Mouse (Mus musculus): ENCODE data around the gene Gm1123.

DNA sequence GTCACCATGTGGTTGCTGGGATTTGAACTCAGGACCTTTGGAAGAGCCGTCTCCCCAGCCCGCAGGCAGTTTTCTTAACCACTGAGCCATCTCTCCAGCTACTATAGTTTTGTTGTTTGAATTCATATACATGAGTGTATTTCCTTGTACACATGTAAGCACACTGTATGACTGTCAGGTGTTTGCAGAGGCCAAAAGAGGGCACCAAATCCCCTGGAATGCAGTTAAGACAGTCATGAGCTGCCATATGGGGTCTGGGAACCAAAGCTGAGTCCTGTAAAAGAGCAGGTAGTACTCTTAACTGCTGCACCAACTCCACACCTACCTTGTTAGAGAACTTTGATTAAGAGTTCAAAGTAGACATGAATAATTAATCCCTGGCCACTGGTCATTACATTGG is 45.1 kb upstream of the Gm1123 start:
- TF ChIP-seq POLR2A (IDR thresholded peaks at IDR 0.05; ENCODE audit: low read depth, low read length) (no peak), CTCF (conservative IDR thresholded peaks at IDR 0.05; ENCODE audit: insufficient read depth, insufficient read length, low read depth, low read length) (peak; percentile 36)
